Comparison of ENCODE assay signal across 7 mouse cellular contexts in the genomic region with DNA sequence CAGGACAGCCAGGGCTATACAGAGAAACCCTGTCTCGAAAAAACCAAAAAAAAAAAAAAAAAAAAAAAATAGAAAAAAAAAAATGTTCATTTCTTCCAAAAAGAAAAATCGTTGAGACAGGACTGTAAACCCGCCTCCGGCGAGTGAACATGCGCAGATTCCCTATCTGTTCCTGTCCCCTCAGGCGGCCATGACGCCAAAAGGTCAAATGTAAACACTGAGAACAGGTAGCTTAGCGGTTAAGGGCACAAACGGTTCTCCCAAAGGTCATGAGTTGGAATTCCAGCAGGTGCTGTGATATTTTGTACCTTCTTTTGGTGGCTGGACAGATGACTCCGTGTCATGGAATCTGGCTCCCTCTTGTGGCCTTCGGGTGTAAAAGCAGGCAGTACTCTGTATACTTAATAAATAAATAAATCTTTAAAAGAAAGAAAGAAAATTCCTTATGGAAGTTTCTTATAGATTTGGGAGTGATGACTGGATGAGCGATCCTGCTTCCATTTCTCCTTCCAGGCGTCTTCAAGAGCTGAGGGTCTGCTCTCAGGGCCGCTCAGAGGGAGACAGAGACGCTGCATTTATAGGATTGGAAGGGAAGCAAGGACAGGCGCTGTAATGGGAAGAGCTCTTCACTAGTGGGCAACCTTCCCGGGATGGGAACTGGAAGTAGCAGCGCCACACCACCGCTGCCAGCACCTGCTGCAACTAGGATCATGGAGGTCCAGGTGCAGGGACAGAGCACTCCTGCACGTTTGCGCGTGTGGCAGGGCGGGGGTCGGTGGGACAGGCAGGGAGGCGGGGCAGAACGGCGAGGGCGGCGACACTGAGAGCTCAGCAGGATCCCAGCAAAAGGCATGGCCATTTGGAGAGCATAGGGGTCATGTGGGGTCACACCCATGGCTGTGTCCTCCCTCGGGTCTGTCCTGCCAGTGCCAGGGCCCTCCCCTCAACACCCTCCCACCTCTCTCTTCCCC.
A peak's percentile ranks its signal among the peaks of the same experiment; 100 is the strongest.
DNase-seq lines count a peak whose midpoint lies in the region; ATAC-seq and TF ChIP-seq lines count a peak whose summit lies in the region.
"Not testable (repeated sequence)": the region's sequence is repeated elsewhere in the genome, so short reads cannot be mapped to it uniquely, and the experiment has no call there.

No protein-coding gene starts in this region.

- H3K27me3 ChIP-seq in E14TG2a.4 (ENCODE audit: insufficient read depth, low read length); G1E (ENCODE audit: insufficient read depth, low read length); lung, postnatal 0 days (replicated peaks; ENCODE audit: insufficient read depth, low read length): not testable (repeated sequence)

- TF ChIP-seq EP300 in lung, postnatal 0 days (IDR thresholded peaks at IDR 0.05): not testable (repeated sequence)

- peak; percentile 65 for TF ChIP-seq CTCF in E14TG2a.4 (conservative IDR thresholded peaks at IDR 0.05; ENCODE audit: low read length)
- not testable (repeated sequence) for TF ChIP-seq CTCF in G1E (IDR thresholded peaks at IDR 0.05; ENCODE audit: low read depth, low read length); lung, postnatal 0 days (IDR thresholded peaks at IDR 0.05)

- H3K9ac ChIP-seq in lung, postnatal 0 days (replicated peaks; ENCODE audit: low read depth): not testable (repeated sequence)

- ATAC-seq in G1E (ENCODE audit: extremely low read depth, insufficient number of reproducible peaks, low FRiP score, poor library complexity, severe bottlenecking); lung, postnatal 0 days: not testable (repeated sequence)

- H3K9me3 ChIP-seq in E14TG2a.4 (ENCODE audit: low read length) (peaks cover 13% of the 10 kb centered on the region), G1E (replicated peaks) (peaks cover 28% of the 10 kb centered on the region)
- not testable (repeated sequence) for H3K9me3 ChIP-seq in lung, postnatal 0 days (ENCODE audit: low read length)

- H3K27ac ChIP-seq in lung, postnatal 0 days (ENCODE audit: low read length): not testable (repeated sequence)

- peaks cover 24% of the 10 kb centered on the region for H3K4me1 ChIP-seq in E14TG2a.4 (replicated peaks; ENCODE audit: low read depth, low read length)
- not testable (repeated sequence) for H3K4me1 ChIP-seq in G1E (ENCODE audit: insufficient read depth, low read depth, low read length); lung, postnatal 0 days (ENCODE audit: insufficient read depth, low read depth, low read length)

- DNase-seq in G1E (ENCODE audit: low spot score) (peak; percentile 0), R1 (ENCODE audit: low read depth, low spot score) (peak; percentile 97)
- peak; percentile 6 for DNase-seq in adrenal gland, postnatal 14 days
- DNase-seq in kidney, adult 18-20 months: peak; percentile 11
- peak; percentile 3 for DNase-seq in lung, postnatal 0 days (ENCODE audit: low spot score)
- DNase-seq in naive thymus-derived CD4-positive, alpha-beta T cell, adult 2 months (ENCODE audit: low read depth): peak; percentile 0

- peak overlapping the region; percentile 79 for H3K4me3 ChIP-seq in E14TG2a.4 (replicated peaks; ENCODE audit: low read length)
- peak overlapping the region; percentile 54 for H3K4me3 ChIP-seq in G1E (ENCODE audit: low read depth, low read length)
- not testable (repeated sequence) for H3K4me3 ChIP-seq in lung, postnatal 0 days (ENCODE audit: low read depth, low read length)

- WGBS in lung, postnatal 0 days: 36% methylated on average over 24 of the region's 31 CpGs

- not testable (repeated sequence) for H3K4me2 ChIP-seq in lung, postnatal 0 days (replicated peaks; ENCODE audit: low read depth, low read length)

- not testable (repeated sequence) for H3K36me3 ChIP-seq in E14TG2a.4 (ENCODE audit: insufficient read depth, low read length); G1E (replicated peaks); lung, postnatal 0 days (ENCODE audit: insufficient read depth, low read length)

Comparison
In these comparisons a context has a peak if more than half of its experiments do, and no peak if none do; other contexts are left out.
1. DNase-seq: peak in every context shown above with its lines; median percentile 97 in R1; 11 in kidney, adult 18-20 months; 6 in adrenal gland, postnatal 14 days; 3 in lung, postnatal 0 days; 0 in G1E; 0 in naive thymus-derived CD4-positive, alpha-beta T cell, adult 2 months.